Mouse (Mus musculus): ENCODE measurements around the gene Adamts2.
A peak's percentile ranks its signal among the peaks of the same experiment; 100 is the strongest.

The Adamts2 gene

DNA sequence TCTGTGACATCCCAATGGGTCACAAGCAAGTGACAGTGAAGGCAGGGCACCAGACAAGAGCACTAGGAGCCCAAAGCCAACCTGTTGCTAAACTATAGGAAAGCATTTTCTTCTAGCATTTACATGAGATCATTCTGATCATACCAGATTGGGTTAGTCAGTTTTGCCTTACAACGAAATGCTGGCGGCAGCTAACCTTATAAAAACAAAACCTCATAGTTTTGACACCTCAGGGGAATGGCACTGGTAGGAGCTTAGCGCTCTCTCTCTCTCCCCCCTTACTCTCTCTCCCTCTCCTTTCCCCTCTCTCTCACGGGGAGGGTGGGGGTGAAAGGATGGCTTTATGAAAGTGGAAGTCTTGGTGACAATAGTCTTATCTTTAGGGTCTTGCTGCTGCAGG is 123.7 kb downstream of the Adamts2 start:
- no peak for DNase-seq (ENCODE audit: low read depth in 2 of 2, low spot score in 2 of 2)

DNA sequence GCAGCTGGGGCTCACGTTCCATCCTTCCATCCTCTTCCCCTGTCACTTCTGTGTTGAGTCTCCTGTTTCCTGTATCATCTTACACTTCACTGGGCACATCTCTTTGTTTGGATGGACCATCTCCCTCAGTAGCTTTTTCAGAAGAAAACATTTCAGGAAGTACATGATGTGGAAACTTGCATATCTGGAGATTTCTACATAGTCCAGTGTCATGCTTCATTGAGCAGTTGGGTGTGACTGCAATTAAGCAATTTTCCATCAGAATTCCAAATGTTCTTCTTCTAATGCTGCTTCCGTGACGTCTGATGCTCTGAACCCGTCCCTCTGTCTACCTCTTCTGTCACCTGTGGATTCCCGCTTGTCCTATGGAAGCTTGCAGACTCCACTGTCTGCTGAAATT is 124.2 kb downstream of the Adamts2 start:
- no peak for DNase-seq (ENCODE audit: low read depth in 2 of 2, low spot score in 2 of 2)

DNA sequence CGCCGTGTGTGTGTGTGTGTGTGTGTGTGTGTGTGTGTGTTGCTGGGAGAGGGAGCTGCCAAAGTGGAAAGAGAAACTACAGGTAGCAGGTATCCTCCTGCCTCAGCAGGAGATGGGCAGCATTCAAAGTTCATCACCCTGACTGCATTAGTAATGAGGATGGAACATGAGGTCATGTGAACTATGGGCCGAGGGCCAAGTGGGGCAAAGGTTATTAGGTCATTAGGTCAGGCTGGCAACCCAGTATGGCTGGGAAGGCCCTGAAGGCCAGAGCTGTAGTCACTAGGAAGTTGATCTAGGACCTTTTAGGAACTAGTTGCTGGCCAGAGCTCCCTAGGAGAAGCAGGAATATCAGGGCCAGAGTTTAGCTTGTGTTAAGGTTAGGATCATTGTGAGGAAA is 131.3 kb downstream of the Adamts2 start:
- no peak for DNase-seq (ENCODE audit: low read depth in 2 of 2, low spot score in 2 of 2)

DNA sequence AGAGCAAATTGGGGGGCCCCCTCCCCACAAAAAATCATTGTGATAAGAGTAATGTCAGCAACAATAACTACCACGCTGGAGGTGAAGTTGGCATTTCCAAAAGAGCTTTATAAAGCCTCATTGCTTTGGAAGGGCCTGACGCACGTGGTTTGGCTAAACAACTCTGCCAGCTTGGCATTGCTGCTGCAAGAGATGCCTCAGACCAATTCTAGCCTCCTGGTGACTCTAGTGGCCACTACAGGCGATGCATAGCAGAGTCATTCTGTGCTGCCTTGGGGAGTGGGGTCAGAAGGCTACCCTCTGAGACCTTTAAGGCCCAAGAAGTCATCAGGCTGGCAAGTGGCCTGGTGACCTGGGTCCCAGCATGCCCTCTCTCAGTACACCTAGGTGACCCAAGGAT is 132.2 kb downstream of the Adamts2 start:
- DNase-seq (ENCODE audit: low read depth in 2 of 2, low spot score in 2 of 2): no peak

DNA sequence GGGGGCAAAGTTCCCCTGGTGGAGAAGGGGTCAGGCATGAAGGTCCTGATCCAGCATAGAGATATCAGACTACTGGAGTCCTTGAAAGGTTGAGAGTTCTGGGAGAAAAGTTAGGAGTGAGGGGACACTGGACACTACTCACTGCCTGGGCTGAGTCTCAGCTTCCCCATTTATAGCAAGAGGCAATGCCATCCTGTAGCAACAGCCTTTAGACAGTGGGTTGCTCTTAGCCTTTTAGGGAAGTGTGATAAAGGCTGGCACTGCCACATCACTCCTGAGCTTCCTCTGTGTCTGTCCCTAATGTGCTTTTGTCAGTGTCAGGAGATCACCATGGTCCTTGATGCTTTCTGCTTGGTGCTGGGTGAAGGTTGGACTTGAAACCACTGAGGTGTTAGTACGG is 134.7 kb downstream of the Adamts2 start:
- no peak for DNase-seq (ENCODE audit: low read depth in 2 of 2, low spot score in 2 of 2)

DNA sequence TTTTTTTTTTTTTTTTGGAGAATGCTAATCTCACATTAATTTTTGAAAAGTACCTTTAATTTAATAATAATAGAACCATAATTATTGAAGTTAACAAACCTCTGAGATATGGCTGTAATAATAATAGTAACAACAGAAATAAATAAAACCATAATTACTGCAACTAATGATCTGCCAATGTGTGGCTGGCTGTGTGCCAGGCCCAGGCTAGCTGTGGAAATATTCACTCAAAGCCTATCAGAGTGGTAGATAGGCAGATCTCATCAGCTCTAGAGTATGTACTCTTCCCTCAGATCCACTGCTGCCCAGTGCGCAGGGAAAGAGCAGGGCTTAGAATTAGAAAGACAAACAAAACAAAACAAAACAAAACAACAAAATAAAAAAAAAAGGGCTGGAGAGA is 136.6 kb downstream of the Adamts2 start:
- DNase-seq (ENCODE audit: low read depth in 2 of 2, low spot score in 2 of 2): no peak

DNA sequence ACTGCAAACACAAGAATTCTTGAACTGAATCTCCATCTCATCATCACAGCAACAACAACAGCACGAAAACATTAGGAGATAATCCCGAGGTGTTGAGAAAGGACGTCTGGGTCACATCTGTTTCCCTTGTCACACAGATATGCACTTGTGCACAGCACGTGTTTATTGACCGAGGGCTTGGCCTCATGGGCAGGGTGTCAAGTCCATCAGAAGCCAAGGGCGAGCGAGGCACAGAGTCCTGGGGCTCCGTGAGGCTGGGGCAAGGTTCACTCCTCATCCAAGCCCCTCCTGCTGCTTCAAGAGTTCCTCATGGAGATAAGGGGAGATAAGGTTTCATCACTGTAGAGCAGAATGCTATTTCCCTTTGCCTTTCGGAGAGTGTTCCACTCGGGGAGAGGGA is 137.6 kb downstream of the Adamts2 start:
- DNase-seq (ENCODE audit: low read depth in 2 of 2, low spot score in 2 of 2): no peak

DNA sequence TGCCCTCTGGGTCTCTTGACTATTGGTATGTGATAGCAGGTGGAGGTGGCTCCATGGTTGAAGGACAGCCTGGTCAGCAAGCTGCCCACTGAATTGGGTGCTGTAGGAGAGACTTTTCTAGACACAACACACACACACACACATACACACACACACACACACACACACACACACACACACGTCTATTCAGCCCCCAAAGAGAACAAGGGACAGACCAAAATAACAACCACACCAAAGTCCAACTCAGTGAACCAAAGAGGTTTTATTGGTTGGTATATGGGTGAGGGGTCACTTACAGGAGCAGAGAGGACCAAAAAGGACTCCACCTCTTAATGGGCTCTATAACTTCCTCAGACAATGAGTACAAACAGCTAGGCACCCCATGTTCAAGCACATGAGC is 140.3 kb downstream of the Adamts2 start:
- no peak for DNase-seq (ENCODE audit: low read depth in 2 of 2, low spot score in 2 of 2)

DNA sequence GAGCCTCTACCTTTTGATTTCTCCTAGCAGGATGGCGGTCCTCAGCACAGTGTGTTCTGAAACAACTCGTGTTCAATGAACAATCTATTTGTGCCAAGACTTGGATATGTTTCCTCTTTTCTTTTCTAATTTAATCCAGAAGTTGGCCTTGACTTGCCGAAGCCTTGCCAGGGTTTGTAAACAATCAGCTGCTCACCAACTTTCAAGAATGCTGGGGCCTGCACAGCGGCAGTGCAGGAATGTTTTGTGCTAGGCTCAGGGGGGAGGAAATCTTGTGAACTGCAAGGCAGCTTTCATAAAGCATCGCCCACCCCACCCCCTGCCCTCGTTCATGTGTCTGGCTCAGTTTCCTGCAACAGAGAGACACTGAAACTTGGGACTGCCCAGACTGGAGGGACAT is 143.1 kb downstream of the Adamts2 start:
- no peak for DNase-seq (ENCODE audit: low read depth in 2 of 2, low spot score in 2 of 2)

DNA sequence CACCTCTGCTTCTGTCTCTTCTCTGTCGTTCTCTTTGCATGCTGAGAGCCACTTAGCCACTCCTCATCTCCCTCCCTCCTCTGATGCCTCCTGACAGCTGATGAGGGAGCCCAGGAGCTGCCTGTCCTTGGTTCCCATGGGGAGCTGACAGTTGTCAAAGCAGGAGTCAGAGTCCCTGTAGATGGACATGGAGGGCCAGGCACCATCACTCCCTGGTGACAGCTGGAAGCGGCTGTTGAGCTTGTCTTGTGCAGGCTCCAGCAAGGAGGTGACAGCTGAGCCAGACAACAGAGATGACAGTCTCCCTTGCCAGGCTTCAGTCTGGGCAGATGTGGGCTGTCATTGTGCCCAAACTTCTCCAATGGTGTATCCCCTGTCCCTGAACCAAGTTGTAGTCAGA is 144.6 kb downstream of the Adamts2 start:
- no peak for DNase-seq (ENCODE audit: low read depth in 2 of 2, low spot score in 2 of 2)

DNA sequence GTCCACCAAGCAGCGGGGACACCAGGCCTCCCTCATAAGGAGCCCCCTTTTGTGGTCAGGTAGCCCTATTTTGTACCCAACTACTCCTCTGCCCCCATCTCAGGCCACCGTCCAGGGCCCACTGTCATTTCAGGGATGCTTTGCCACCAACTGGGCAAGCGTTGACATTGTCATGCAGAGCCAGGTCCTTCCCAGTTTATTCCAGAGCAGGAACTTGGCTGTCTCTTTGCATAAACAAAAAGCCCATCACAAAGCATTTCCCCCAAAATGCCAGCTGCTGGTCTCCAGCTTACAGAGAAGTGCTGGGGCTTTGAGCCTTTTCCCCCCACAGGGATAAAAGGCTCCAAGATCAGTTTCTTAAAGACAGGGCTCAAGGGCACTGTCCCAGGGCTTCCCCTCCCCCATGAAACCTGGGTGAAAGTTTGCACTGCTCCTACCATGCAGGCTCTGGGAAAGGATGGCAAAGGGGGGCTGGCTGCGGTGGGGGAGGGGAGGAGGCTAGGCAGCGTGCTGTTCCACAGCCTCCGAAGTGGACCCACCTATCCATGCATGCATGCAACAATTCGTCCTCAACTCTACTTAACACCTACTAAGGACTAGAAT is 149.2 kb downstream of the Adamts2 start:
- DNase-seq (ENCODE audit: low read depth in 2 of 2, low spot score in 2 of 2): no peak

DNA sequence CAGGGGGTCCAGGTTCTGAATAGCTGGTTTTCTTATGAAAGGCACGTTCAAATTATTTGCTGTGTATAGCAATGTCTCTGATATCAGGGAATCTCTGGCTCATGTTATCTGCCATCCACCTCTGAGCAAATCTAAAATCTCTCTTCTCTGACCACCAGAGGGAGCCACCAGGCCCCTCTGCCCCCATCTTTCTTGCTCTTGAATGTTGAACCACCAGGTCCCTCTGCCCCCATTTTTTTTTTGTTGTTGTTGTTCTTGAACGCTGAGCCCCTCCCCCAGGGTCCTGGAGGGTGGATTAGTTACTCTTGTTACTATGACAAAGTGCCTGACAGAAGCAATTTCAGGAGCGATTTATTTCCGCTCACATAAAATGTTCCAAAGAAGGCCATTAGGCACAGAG is 155.9 kb downstream of the Adamts2 start:
- no peak for DNase-seq (ENCODE audit: low read depth in 2 of 2, low spot score in 2 of 2)

DNA sequence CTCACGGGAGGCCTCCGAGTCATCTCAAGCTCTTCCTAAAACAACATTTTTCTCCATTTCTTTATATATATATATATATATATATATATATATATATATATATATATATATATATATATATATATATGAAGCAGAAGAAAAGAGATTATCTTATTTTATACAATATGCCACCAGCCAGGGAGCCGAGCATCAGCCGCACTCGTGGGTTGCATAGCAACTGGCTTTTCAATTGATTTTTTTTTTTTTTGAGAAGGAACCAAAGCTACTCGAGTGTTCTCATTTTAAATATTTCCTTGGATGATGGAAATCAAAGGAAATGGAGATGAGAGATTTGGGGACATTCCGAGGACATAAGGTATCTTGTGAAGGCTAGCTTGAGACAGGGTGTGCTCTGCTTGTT is 164.6 kb downstream of the Adamts2 start:
- no peak for DNase-seq (ENCODE audit: low read depth in 2 of 2, low spot score in 2 of 2)

DNA sequence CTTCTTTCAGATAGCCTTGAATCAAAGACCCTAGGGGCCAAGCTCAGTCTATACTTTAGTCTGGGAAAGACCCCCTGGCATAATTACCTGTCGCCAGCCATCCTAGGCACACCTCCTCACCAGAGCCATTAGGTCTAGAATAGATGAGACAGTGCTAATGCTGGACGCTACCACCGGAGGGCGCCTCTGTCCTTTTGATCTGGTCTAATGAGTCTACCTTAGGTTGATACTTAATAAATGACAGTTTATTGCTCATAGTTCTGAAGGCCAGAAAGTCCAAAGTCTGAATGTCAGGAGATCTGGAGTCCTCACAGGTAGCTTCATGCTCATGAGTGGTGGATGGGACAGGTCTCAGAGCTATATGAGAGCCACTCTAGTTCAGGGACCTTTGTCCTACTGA is 165.2 kb downstream of the Adamts2 start:
- peak in 1 of 2 experiments; percentile 30 for DNase-seq (ENCODE audit: low read depth in 2 of 2, low spot score in 2 of 2)

DNA sequence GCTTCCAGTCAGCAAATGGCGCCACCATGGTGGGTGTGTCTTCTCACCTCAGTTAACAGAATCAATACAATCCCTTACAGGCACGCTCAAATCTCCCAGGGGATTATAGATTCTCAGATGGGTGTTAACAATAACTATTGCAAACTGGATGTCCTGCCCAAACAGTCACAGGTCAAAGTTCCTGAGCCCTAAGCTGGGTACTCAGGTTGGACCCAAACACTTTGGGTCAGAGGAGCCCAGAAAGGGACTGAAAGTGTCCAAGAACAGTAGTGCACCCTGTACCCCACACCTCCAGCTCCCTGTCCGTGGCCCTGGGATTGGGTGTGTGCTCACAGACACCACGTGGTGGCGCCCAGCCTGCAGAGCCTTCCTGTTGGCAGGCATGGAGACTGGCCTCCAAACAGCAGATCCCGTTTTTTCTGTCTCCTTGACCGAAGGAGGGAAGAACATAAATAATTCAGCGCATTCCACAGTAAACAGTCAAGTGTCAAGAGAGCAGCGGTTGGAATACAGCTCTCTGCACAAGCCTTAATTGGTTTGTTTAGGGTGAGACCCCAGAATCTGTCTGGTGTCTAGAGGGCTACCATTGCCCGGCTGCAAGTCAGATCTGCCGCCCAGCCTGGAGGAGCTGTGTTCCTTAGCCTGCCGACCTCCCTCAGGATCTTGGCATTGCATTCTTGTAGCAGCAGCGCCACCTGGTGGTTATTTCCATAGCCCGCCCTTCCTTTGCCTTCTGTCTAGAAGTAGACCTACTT is 167.3 kb downstream of the Adamts2 start:
- DNase-seq (ENCODE audit: low read depth in 2 of 2, low spot score in 2 of 2): peak; percentile 49 to 59

DNA sequence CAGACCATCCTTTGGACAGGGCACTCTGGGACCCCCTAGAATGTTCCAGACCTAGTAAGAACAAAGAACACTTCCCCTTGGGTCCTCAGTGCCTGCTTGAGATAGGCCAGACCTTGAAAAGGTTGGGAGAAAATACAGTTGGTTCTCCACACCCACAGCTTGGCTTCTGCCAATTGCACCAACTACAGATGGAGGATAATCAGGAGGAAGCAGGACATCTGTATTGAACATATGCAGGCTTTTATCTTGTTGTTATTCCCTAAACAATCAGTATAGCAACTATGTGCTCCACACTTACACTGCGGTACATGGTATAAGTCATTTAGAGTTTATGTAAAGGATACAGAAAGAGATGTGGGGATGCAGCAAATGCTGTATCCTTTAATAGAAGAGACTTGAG is 169.1 kb downstream of the Adamts2 start:
- no peak for DNase-seq (ENCODE audit: low read depth in 2 of 2, low spot score in 2 of 2)

DNA sequence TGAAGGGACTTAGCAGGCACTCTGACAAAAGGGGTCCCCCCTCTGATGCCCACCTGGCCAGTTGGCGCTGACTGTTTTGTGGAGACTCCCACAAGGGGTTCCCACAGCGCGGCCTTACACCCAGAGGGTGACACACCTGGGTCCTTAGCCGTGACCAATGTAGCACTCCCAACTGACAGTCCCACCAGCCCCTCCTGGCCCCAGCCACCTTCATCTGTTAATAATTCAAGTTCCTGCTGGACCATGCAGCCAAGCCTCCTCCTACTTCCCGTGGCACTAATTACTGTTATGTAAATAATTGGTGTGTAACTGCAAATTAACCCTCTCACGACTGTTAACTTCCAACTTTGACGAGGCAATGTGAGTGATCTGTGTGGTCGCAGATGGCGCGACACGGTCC is 195.8 kb downstream of the Adamts2 start:
- DNase-seq (ENCODE audit: low read depth in 2 of 2, low spot score in 2 of 2): no peak

DNA sequence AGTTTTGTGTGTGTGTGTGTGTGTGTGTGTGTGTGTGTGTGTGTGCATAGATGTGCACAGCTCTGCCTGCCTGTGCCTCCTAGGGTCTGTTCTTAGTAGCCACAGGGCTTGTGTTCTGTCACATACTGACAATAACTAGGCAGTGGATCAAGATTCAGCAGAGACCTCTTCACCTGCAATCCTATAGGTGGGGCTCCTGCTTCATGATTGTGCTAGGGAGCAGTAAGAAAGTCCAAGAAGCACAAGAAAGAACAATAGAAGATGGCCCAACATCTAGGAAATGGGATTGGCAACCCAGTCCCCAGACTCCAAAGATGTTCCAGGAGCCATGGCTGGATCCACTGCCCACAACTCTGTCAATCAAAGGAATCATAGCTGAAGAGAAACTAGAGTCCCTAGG is 197.0 kb downstream of the Adamts2 start:
- DNase-seq (ENCODE audit: low read depth in 2 of 2, low spot score in 2 of 2): peak; percentile 6 to 12

DNA sequence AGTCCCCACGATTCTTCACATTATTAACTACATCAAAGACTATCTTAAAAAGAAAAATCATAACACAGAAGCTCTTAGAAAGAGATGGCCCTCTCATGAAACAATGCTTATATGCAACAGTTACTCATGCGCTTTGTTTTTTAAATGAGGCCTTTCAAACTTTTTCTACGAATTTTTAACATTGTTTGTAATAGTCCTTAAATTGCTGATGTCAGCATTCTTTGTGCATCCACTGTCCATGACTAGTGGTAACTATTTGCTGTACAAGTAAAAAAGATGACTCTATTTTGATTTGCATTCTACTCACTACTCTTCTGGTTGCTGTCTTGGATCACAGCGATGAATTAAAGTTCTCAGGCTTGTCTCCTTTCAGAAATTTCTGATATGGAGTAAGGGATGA is 212.3 kb downstream of the Adamts2 start:
- no peak for DNase-seq (ENCODE audit: low read depth in 2 of 2, low spot score in 2 of 2)

DNA sequence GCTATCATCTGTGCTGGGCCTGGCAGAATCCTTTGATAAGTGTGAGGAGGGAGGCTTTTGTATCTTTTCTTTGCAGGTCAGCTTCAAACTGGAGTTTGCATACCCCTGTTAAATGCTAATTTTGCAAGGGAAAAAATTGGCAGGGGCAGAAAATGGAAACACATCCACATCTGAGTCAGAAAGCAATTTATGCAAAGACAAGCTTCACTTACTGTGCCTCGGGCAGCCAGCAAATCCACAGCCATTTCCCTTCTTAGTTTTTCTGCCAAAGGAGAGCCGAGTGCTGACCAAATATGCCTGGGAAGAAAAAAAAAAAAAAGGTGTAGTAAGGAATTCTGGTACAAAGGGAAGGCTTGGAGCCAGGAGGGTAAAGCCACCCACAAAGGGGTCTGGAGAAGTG is 224.3 kb downstream of the Adamts2 start:
- no peak for DNase-seq (ENCODE audit: low read depth in 2 of 2, low spot score in 2 of 2)

DNA sequence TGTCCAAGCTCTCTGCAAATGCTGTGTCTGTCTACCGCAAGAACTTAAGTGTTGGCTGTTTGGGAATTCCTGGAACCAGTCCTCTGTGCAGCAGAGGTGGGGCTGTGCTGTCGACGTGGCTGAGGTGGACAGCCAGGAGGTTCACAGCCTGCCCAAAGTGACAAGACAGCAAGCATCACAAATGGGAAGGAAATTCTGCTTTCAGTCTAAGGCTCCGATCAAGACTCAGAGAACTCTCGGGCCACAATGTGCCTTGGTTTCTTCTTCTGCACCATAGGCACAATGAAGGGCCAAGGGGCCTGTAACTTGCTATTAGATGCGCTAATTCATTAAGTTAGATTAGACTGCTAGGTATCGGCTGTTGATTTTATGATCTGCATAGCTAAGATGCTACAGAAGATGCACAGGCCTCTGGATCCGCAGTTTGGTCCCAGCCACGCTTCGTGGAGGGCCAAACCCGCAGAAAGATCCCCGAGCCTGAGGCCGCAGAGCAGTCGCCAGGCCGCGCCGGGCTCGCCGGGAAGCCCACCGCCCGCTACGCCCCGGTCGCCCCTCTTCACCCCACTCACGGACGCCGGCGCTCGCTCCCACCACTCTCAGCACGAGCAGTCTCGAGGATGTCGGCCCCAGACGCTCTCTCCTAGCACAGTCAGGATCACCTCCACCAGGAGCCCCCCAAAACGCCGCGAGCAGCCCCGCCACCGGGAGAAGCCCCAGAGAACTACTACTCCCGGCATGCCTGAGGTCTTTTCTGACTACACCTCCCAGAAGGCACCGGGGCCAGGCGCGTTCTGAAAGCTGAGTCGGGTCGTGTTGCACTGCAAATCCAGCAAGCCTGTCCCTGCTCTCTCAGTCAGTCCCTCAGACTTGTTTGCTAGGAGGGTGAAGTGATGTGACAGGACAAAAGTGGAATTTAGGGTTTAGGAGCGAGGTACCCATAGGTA is 225.4 kb downstream of the Adamts2 start, which contains the start of gene Zfp354c:
TSS of gene Zfp354c (minus strand) at position 715 of the 944 bp plus-strand sequence.
- DNase-seq (ENCODE audit: low read depth in 2 of 2, low spot score in 2 of 2): peak; percentile 73 to 80

DNA sequence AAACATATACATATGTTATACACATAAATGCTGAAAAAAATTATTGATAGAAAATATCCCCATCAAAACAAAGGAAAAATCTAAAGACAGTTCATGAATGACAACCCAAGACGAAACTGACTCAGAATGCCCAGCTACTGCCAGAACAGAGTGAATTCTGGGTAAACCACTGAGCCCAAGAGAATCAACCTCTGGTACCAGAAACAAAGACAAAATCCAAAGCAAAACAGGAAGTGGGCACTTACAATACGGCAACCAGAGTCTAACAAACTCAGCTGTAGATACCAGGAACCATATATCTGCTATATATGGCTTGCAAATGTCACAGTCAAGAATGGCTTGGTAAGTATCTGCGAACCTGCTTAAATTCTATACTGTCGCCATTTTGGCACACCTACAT is 233.8 kb downstream of the Adamts2 start:
- DNase-seq (ENCODE audit: low read depth in 2 of 2, low spot score in 2 of 2): peak; percentile 62 to 77
